Mouse (Mus musculus): ENCODE measurements around the gene Tspan4. TPM values are rescaled to one million over a fixed set of nuclear protein-coding genes. Genes with fewer than 3 reads are reported as not detected.
A peak's percentile ranks its signal among the peaks of the same experiment; 100 is the strongest.

The Tspan4 gene
- polyA plus RNA-seq, 1 experiment from 2014 or later = 25.0 TPM

DNA sequence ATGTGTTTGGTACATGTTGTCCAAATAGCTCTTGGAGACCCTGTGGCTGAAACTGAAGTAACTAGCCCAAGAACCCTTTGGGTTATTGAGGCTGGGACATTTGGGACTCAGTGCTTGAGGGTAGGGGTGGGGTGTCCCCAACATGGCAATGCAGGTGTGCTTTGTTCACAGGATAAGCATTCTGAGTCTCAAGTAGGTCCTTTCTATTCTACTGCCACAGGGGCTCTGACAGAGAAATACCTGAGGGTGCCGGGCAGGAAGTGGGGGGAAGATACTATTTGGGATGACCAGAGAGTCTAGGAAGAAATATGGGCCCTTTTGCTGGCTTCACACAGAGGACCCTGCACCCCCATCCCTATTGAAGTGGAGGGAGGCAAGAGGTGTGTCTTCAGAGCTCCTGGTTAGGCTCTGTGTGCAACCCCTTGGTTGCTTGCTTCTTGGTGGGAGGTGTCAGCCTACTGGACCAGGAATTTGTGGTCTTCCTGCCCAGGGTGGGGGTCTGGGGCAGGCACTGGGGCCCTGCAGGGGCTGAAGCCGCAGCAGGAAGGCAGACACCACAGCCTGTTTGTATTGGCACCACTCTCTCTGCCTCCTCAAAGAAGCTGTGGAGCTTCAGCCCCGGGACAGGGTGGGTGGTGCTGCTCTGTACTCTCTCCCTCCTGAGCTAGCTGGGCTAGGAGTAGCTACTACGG lies 2.7 kb downstream of the Tspan4 start:
- no peak for DNase-seq (ENCODE audit: low spot score)
- H3K36me3 ChIP-seq = peaks cover 2% of the 10 kb centered on the region
- H3K27ac ChIP-seq = no peak overlapping the region
- H3K9me3 ChIP-seq (replicated peaks) = no peaks in the 10 kb centered on the region
- WGBS = 74% methylated on average over 4 of the region's 4 CpGs
- no peak overlapping the region for H3K4me3 ChIP-seq
- H3K4me1 ChIP-seq = peaks cover 68% of the 10 kb centered on the region
- peaks cover 23% of the 10 kb centered on the region for H3K27me3 ChIP-seq (ENCODE audit: low read depth, poor library complexity, severe bottlenecking)

DNA sequence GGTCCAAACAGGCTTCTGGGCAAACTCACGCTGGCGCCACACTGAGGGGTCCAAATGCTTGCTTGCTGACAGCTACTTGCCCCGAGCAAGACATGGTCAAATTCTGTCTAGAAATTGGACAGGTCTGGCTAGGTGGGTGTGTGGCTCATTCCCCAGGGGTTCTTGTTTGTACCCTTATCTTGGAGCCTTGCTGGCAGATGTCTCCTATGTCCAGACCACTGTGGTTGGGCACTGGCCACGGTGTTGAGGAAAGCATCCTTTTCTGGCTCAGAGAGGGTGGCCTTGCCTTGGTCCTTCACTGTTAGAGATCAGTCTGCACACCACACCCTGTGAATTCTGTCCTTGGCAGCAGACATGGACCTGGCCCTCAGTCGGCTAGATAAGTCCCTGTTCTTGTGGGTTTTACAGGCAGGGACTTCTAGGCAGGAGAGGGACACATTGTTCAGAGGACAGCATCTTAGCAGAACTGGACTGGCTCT lies 3.3 kb downstream of the Tspan4 start:
- Histone ChIP-seq H3K9me3 (replicated peaks) (no peaks in the 10 kb centered on the region), H3K27me3 (ENCODE audit: low read depth, poor library complexity, severe bottlenecking) (peaks cover 29% of the 10 kb centered on the region), H3K36me3 (no peaks in the 10 kb centered on the region), H3K4me3 (no peak overlapping the region), H3K27ac (no peak overlapping the region), H3K4me1 (peaks cover 69% of the 10 kb centered on the region)
- WGBS = 84% methylated on average over 5 of the region's 5 CpGs
- DNase-seq (ENCODE audit: low spot score) = no peak

DNA sequence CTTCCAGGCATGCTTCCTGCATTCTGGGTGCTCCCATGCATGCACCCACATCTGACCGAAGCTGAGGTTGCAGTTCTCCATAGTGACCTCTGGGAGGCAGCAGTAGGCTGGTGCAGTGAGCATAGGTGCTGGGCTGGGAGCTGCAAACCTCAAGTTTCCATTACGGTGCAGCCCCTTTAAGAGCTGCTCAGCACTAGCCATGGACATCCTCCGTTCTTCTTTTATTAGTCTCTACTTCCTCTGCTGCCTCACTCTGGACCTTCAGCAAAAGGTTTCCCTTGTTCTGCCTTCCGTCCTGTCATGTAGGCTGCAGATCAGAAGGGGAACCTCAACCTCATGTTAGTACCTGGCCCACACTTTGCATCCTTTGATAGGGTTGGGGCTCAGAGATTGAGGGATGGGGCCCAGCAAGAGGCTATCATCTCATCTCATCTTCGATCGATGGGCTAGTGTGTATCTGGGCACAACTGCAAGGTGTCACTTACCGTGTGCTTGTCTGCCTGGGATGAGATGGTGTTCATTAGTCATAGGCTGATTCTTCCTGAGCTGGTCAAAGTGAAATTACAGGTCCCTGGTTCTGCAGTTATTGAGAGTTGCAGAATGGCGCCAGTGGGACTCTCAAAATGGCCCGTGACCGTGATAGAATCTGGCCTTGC lies 5.9 kb downstream of the Tspan4 start:
- peak; percentile 67 for DNase-seq (ENCODE audit: low spot score)
- 12% methylated on average over 10 of the region's 10 CpGs for WGBS
- peaks cover 43% of the 10 kb centered on the region for H3K27me3 ChIP-seq (ENCODE audit: low read depth, poor library complexity, severe bottlenecking)

DNA sequence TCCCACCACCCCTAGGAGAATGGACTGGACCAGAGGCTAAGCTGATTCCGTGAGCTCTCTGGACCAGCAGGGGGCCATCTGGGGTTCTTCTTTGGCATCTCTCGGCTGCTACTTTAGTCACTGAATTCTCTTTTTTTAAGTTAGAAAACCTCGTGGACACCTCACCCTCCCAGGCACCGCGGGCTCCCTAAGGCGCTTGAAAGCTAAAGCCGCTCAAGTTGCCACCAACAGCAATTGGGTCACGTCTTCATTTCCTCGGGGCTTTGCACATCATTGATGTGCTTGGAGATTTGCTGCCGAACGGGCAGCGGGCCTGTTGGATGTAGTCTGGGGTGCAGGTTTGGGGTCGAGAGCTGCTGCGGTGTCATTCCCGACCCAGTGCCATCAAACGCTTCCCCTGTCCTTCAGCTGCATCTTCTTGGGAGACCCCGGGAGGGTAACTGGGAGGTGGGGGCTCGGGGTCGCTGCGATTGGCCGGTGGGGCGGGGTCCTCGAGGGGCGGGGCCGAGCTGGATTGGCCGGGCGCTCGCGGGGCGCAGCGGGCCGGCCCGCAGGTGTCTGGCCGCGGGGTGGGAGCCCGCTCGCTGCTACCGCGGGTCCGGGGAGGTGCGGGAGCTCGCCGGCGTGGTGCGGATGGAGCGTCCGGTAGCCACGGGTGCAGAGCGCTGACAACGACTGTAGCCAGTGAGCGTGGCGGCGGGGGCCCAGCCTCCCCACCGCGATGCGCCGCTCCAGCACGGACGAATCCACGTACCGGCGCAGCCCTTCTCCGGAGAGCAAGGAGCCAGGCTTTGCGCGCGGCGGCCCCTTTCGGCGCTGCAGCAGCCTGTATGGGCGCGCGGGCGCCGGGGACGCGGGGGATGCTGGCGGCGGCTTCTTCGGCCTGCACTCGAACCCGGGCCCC lies 6.7 kb downstream of the Tspan4 start:
- H3K27ac ChIP-seq = peak overlapping the region; percentile 67
- H3K4me1 ChIP-seq = peaks cover 39% of the 10 kb centered on the region
- under 1% methylated on average over 80 of the region's 81 CpGs for WGBS
- peak; percentile 78 for DNase-seq (ENCODE audit: low spot score)
- peak overlapping the region; percentile 69 for H3K4me3 ChIP-seq
- H3K36me3 ChIP-seq = 0 out of 2 replicates have a peak, but pooled peaks cover 3% of the 10 kb centered on the region
- H3K27me3 ChIP-seq (ENCODE audit: low read depth, poor library complexity, severe bottlenecking) = peaks cover 39% of the 10 kb centered on the region
- no peaks in the 10 kb centered on the region for H3K9me3 ChIP-seq (replicated peaks)

More for the DNA sequence above, 5.9 kb downstream of the Tspan4 start:
- Histone ChIP-seq H3K36me3 (0 out of 2 replicates have a peak, but pooled peaks cover 3% of the 10 kb centered on the region), H3K27ac (no peak overlapping the region), H3K4me1 (peaks cover 47% of the 10 kb centered on the region), H3K9me3 (replicated peaks) (no peaks in the 10 kb centered on the region), H3K4me3 (peak overlapping the region; percentile 69)

DNA sequence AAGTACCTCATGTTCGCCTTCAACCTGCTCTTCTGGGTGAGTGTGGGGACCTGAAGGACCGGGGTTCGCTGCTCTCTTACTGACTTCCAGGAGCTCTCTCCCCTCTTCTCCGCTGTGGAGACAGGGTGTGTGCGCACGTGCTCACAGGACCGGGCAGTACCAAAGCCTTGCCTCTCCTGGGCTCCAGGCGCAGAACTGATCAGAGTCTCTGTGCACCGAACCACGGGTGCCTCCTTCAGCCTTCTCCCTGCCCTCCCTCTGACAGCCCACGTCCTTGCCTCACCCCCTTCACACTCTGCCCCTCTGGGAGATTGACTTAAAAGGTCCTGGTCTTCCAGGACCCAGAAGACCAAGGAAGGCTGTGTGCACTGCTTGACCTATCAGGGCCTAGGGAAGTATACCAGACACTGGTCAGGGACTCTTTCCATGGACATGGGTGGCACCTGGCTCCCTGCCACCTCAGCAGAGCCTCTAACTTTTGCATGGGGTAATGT lies 7.5 kb downstream of the Tspan4 start:
- Histone ChIP-seq H3K4me1 (peaks cover 32% of the 10 kb centered on the region), H3K36me3 (0 out of 2 replicates have a peak, but pooled peaks cover 3% of the 10 kb centered on the region), H3K4me3 (peak overlapping the region; percentile 69), H3K27ac (no peak overlapping the region; the same call in 1 of the 2 replicates), H3K27me3 (ENCODE audit: low read depth, poor library complexity, severe bottlenecking) (peaks cover 39% of the 10 kb centered on the region), H3K9me3 (replicated peaks) (no peaks in the 10 kb centered on the region)
- whole genome bisulfite sequencing = 6% methylated on average over 11 of the region's 11 CpGs
- DNase-seq (ENCODE audit: low spot score) = no peak

DNA sequence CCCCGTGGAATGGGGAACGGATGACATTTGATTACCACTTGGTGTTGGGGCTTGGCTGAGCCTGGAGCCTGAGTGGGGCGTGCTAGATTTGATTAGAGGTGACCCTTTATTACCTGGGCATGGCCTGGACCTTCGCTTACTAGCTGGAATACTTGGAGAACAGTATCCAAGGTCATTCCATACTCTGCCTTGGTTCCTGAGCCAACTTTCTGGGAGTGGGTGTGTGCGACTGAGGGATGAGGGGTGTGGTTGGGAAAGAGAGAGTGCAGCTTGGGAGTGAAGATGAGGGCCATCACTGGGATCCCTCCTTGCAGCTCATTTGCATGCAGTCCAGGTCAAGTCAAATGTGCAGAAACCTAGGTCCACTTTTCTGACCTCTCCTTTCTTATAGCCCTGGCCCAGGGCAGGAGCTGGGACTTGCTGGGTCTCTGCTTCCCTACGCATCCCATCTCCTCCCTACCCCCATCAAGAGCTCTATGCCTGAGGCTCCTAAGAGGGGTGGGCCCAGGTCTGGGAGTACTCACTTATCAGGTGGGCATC lies 8.1 kb downstream of the Tspan4 start:
- no peaks in the 10 kb centered on the region for H3K9me3 ChIP-seq (replicated peaks)
- H3K4me1 ChIP-seq = peaks cover 26% of the 10 kb centered on the region
- H3K36me3 ChIP-seq = 0 out of 2 replicates have a peak, but pooled peaks cover 3% of the 10 kb centered on the region
- no peak overlapping the region for H3K4me3 ChIP-seq
- no peak overlapping the region for H3K27ac ChIP-seq
- peaks cover 39% of the 10 kb centered on the region for H3K27me3 ChIP-seq (ENCODE audit: low read depth, poor library complexity, severe bottlenecking)
- WGBS = 77% methylated on average over 6 of the region's 6 CpGs
- no peak for DNase-seq (ENCODE audit: low spot score)

DNA sequence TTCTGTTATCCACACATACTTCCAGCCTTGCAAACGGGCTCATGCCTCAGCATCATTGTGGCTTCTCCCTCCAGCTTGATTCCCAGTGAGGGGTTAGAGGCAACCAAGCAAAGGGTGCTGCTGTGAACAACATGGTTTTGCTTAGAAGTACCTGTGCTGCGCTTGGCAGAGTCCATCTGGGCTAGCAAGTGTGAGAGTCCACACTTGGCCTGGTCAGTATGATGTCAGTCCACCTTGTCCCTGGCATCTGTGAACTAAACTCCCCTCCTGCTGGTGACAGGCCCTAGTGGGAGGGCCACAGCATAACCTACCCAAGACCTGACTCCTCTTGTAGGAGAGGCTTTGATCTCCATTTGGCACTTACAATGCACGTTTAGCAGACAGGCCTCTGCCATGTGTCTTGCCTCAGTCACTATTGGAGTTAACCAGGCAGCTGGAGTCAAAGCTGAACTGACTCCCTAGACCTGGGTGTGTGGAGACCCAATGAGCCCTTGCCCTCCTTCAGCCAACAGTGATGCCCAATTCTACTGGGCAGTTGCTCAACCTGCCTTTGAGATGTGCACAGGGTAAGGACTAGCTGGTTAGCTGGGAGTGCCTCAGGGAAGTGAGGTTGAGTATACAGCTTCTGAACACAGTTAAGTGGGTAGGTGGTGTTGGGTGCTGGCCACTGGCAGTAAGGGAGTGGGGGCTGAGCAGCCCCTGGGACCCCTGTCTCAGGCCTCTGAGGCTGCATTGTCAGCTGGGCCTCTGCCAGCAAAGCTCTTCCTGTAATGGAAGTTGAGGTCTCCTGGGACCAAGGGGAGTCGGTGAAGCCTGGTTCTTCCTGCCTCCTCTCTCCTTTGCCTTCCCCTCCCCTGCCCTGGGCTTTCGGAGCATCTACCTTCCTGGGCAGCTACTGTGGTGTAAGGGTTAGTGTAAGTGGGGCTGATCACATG lies 9.4 kb downstream of the Tspan4 start:
- DNase-seq (ENCODE audit: low spot score) = no peak
- 78% methylated on average over 5 of the region's 5 CpGs for WGBS
- H3K36me3 ChIP-seq = 0 out of 2 replicates have a peak, but pooled peaks cover 3% of the 10 kb centered on the region
- H3K9me3 ChIP-seq (replicated peaks) = no peaks in the 10 kb centered on the region
- no peak overlapping the region for H3K27ac ChIP-seq
- peaks cover 39% of the 10 kb centered on the region for H3K27me3 ChIP-seq (ENCODE audit: low read depth, poor library complexity, severe bottlenecking)
- no peak overlapping the region for H3K4me3 ChIP-seq
- peaks cover 23% of the 10 kb centered on the region for H3K4me1 ChIP-seq

DNA sequence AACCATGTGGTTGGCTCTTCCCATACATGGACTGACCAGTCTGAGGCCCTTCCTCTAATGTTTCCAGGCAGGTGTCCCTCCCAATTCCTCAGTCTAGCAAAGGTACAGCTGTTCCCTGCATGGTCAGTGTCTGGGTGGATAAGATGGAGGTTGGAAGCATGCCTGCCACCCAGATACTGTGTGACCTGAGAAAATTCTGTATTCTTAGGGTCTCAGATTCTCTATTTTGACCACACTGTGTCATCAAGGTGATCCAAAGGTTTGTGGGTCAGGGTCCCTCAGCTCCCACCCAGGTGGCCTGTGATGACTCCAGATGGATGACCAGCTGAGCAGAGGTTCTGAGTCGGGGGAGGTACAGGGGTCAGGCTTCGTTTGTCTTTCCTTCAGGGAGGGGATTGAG lies 10.1 kb downstream of the Tspan4 start:
- peaks cover 39% of the 10 kb centered on the region for H3K27me3 ChIP-seq (ENCODE audit: low read depth, poor library complexity, severe bottlenecking)

DNA sequence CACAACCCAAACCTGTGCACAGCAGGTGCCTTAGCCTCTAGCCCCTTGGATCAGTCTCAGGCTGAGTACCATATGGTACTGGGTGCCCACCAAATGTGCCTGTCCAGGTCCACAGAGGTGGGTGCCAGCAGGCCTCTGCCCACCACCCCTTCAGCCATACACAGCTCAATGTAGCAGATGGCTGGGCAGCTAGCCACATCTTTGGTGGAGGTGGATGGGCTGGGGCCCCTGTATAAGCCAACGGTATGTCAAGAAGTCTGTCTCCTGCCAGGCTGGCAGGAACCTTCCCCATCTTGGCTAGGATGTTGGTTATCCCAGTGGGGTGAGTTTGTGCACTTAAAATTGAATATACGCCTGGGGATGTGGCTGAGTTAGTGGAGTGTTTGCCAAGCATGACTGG lies 10.6 kb downstream of the Tspan4 start:
- 89% methylated on average over 2 of the region's 2 CpGs for WGBS
- Histone ChIP-seq H3K27me3 (ENCODE audit: low read depth, poor library complexity, severe bottlenecking) (peaks cover 39% of the 10 kb centered on the region), H3K36me3 (0 out of 2 replicates have a peak, but pooled peaks cover 3% of the 10 kb centered on the region), H3K4me1 (peaks cover 23% of the 10 kb centered on the region), H3K4me3 (no peak overlapping the region), H3K27ac (no peak overlapping the region), H3K9me3 (replicated peaks) (no peaks in the 10 kb centered on the region)
- DNase-seq (ENCODE audit: low spot score) = no peak

More for the DNA sequence above, 10.1 kb downstream of the Tspan4 start:
- Histone ChIP-seq H3K4me1 (peaks cover 23% of the 10 kb centered on the region), H3K9me3 (replicated peaks) (no peaks in the 10 kb centered on the region), H3K27ac (no peak overlapping the region), H3K4me3 (no peak overlapping the region), H3K36me3 (0 out of 2 replicates have a peak, but pooled peaks cover 3% of the 10 kb centered on the region)
- DNase-seq (ENCODE audit: low spot score) = no peak
- WGBS = 74% methylated on average over 2 of the region's 2 CpGs

DNA sequence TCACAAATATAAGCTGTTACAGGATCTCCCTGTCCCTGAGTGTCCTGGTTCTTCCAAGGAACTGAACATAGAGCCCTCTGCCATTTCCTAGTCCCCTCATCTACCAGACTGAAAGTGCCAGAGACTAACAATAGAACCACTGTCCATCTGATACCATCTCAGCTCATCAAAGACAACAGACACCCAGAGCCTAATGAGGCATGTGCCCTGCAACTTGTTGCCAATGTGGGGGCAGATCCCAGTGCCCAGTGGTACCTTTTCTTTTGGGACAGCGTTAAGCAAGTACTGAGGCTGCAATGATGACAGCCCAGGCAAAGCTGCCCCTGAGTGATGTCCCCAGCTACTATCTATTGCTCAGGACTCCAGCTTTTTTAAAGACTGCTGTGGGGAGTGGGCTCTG lies 11.2 kb downstream of the Tspan4 start:
- no peak for DNase-seq (ENCODE audit: low spot score)
- no peak overlapping the region for H3K27ac ChIP-seq

DNA sequence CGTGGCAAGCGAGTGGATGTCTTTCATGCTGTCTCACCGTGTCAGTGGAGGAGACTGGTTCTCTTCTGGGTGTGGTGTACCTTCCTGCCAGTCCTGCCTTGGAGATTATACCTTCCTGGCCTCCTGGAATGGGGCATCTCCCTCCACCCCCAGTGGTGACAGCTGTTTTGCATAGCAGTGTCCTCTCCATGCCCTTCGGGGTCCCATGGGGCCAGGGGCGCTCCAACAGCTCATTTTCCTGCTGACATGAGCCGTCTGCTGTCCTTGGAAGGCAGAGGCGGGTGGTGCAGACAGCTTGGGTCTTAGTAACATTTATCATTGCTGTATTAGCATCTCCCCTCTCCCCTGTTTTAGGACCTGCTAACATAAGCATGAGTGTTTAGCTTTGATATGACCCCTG lies 12.1 kb downstream of the Tspan4 start:
- Histone ChIP-seq H3K36me3 (peaks cover 8% of the 10 kb centered on the region), H3K27me3 (ENCODE audit: low read depth, poor library complexity, severe bottlenecking) (peaks cover 26% of the 10 kb centered on the region), H3K9me3 (replicated peaks) (no peaks in the 10 kb centered on the region), H3K27ac (no peak overlapping the region), H3K4me1 (peaks cover 7% of the 10 kb centered on the region), H3K4me3 (no peak overlapping the region)
- 84% methylated on average over 7 of the region's 7 CpGs for WGBS
- no peak for DNase-seq (ENCODE audit: low spot score)

More for the DNA sequence above, 11.2 kb downstream of the Tspan4 start:
- H3K27me3 ChIP-seq (ENCODE audit: low read depth, poor library complexity, severe bottlenecking) = peaks cover 35% of the 10 kb centered on the region
- H3K4me1 ChIP-seq = peaks cover 16% of the 10 kb centered on the region
- 94% methylated on average over 1 of the region's 1 CpGs for WGBS
- no peak overlapping the region for H3K4me3 ChIP-seq
- no peaks in the 10 kb centered on the region for H3K9me3 ChIP-seq (replicated peaks)
- 0 out of 2 replicates have a peak, but pooled peaks cover 3% of the 10 kb centered on the region for H3K36me3 ChIP-seq

All from limb, embryonic 10.5 days (tissue).